Mouse (Mus musculus): Measurements from ENCODE around the gene Trip10. TPM values are rescaled to one million over a fixed set of nuclear protein-coding genes. Genes with fewer than 3 reads are reported as not detected.
A peak's percentile ranks its signal among the peaks of the same experiment; 100 is the strongest.
"Not testable (repeated sequence)": the region's sequence is repeated elsewhere in the genome, so short reads cannot be mapped to it uniquely, and the experiment has no call there.

The Trip10 gene
- total and polyA plus RNA-seq, 2 experiments from 2014 or later: 7.8 to 8.5 TPM

- peaks cover 10% of the 10 kb centered on the region for H3K4me1 ChIP-seq (ENCODE audit: insufficient read depth, low read length)
- no peaks in the 10 kb centered on the region for H3K27me3 ChIP-seq (ENCODE audit: insufficient read depth, low read length)
- ATAC-seq: no peak
- 5% methylated on average over 15 of the region's 15 CpGs for WGBS
- no peak overlapping the region for H3K27ac ChIP-seq
- TF ChIP-seq CTCF (IDR thresholded peaks at IDR 0.05; ENCODE audit: low read depth): no peak
- peak overlapping the region; percentile 44 for H3K9ac ChIP-seq (replicated peaks; ENCODE audit: low read length)
- peak overlapping the region; percentile 77 for H3K4me2 ChIP-seq (ENCODE audit: low read depth, low read length)
- no peaks in the 10 kb centered on the region for H3K36me3 ChIP-seq (ENCODE audit: insufficient read depth, low read length)
- H3K4me3 ChIP-seq (ENCODE audit: low read length): peak overlapping the region; percentile 51
- H3K9me3 ChIP-seq (ENCODE audit: low read length): no peaks in the 10 kb centered on the region
- peak; percentile 9 for DNase-seq (ENCODE audit: low spot score)
Observed at GRCm38 (mm10) chr17:57274686-57275085, 25.4 kb downstream of the Trip10 start.

- Histone ChIP-seq H3K36me3 (ENCODE audit: insufficient read depth, low read length) (no peaks in the 10 kb centered on the region), H3K9me3 (ENCODE audit: low read length) (no peaks in the 10 kb centered on the region), H3K27ac (no peak overlapping the region), H3K4me2 (ENCODE audit: low read depth, low read length) (peak overlapping the region; percentile 77), H3K4me1 (ENCODE audit: insufficient read depth, low read length) (peaks cover 10% of the 10 kb centered on the region), H3K9ac (replicated peaks; ENCODE audit: low read length) (peak overlapping the region; percentile 44), H3K4me3 (ENCODE audit: low read length) (peak overlapping the region; percentile 51), H3K27me3 (ENCODE audit: insufficient read depth, low read length) (no peaks in the 10 kb centered on the region)
- ATAC-seq: peak; percentile 70
- peak; percentile 64 for DNase-seq (ENCODE audit: low spot score)
- TF ChIP-seq CTCF (IDR thresholded peaks at IDR 0.05; ENCODE audit: low read depth): no peak
- WGBS: under 1% methylated on average over 52 of the region's 53 CpGs
Observed at GRCm38 (mm10) chr17:57275111-57275996, 26.1 kb downstream of the Trip10 start.

GRCm38 (mm10) chr17:57275997-57276351 is 26.7 kb downstream of the Trip10 start:
- Histone ChIP-seq H3K4me2 (ENCODE audit: low read depth, low read length) (peak overlapping the region; percentile 77), H3K9ac (replicated peaks; ENCODE audit: low read length) (peak overlapping the region; percentile 44), H3K27ac (no peak overlapping the region), H3K4me3 (ENCODE audit: low read length) (peak overlapping the region; percentile 51), H3K9me3 (ENCODE audit: low read length) (no peaks in the 10 kb centered on the region), H3K27me3 (ENCODE audit: insufficient read depth, low read length) (no peaks in the 10 kb centered on the region), H3K4me1 (ENCODE audit: insufficient read depth, low read length) (peaks cover 10% of the 10 kb centered on the region), H3K36me3 (ENCODE audit: insufficient read depth, low read length) (no peaks in the 10 kb centered on the region)
- no peak for TF ChIP-seq CTCF (IDR thresholded peaks at IDR 0.05; ENCODE audit: low read depth)
- ATAC-seq: peak; percentile 27
- DNase-seq (ENCODE audit: low spot score): peak; percentile 20
- 4% methylated on average over 13 of the region's 13 CpGs for WGBS

GRCm38 (mm10) chr17:57276634-57277121 is 27.4 kb downstream of the Trip10 start:
- peaks cover 10% of the 10 kb centered on the region for H3K4me1 ChIP-seq (ENCODE audit: insufficient read depth, low read length)
- no peaks in the 10 kb centered on the region for H3K27me3 ChIP-seq (ENCODE audit: insufficient read depth, low read length)
- no peaks in the 10 kb centered on the region for H3K9me3 ChIP-seq (ENCODE audit: low read length)
- H3K27ac ChIP-seq: no peak overlapping the region; the same call in 1 of the 2 replicates
- WGBS: under 1% methylated on average over 20 of the region's 20 CpGs
- H3K4me3 ChIP-seq (ENCODE audit: low read length): peak overlapping the region; percentile 51
- peak overlapping the region; percentile 44; the same call in 1 of the 2 replicates for H3K9ac ChIP-seq (replicated peaks; ENCODE audit: low read length)
- H3K36me3 ChIP-seq (ENCODE audit: insufficient read depth, low read length): no peaks in the 10 kb centered on the region
- DNase-seq (ENCODE audit: low spot score) (peak; percentile 90), ATAC-seq (peak; percentile 77)
- TF ChIP-seq CTCF (IDR thresholded peaks at IDR 0.05; ENCODE audit: low read depth): peak; percentile 90
- peak overlapping the region; percentile 77 for H3K4me2 ChIP-seq (ENCODE audit: low read depth, low read length)

- not testable (repeated sequence) for ATAC-seq
- 90% methylated on average over 4 of the region's 5 CpGs for WGBS
Observed at GRCm38 (mm10) chr17:57277598-57278261, 28.5 kb downstream of the Trip10 start.

GRCm38 (mm10) chr17:57278537-57278936 is 29.3 kb downstream of the Trip10 start:
- Histone ChIP-seq H3K9ac (replicated peaks; ENCODE audit: low read length) (no peak overlapping the region), H3K27ac (no peak overlapping the region), H3K4me2 (ENCODE audit: low read depth, low read length) (no peak overlapping the region), H3K9me3 (ENCODE audit: low read length) (no peaks in the 10 kb centered on the region), H3K36me3 (ENCODE audit: insufficient read depth, low read length) (no peaks in the 10 kb centered on the region), H3K27me3 (ENCODE audit: insufficient read depth, low read length) (no peaks in the 10 kb centered on the region), H3K4me1 (ENCODE audit: insufficient read depth, low read length) (peaks cover 10% of the 10 kb centered on the region), H3K4me3 (ENCODE audit: low read length) (no peak overlapping the region)
- no peak for ATAC-seq
- no peak for TF ChIP-seq CTCF (IDR thresholded peaks at IDR 0.05; ENCODE audit: low read depth)
- 78% methylated on average over 2 of the region's 2 CpGs for WGBS
- no peak for DNase-seq (ENCODE audit: low spot score)

More at GRCm38 (mm10) chr17:57277598-57278261, 28.5 kb downstream of the Trip10 start:
- not testable (repeated sequence) for H3K4me3 ChIP-seq (ENCODE audit: low read length); H3K9me3 ChIP-seq (ENCODE audit: low read length); H3K4me2 ChIP-seq (ENCODE audit: low read depth, low read length); DNase-seq (ENCODE audit: low spot score); H3K27me3 ChIP-seq (ENCODE audit: insufficient read depth, low read length); H3K36me3 ChIP-seq (ENCODE audit: insufficient read depth, low read length); H3K27ac ChIP-seq; H3K9ac ChIP-seq (replicated peaks; ENCODE audit: low read length)
- H3K4me1 ChIP-seq (ENCODE audit: insufficient read depth, low read length): peaks cover 10% of the 10 kb centered on the region
